Mouse (Mus musculus) cerebellum, adult 2 months (tissue): Measurements from ENCODE around the gene Serpina3j.

Experiments
- CTCF ChIP-seq: fragments of 200-500 bp; IDR thresholded peaks from 2 replicates; pipeline ENCODE4 v1.5.1; 2011; ENCODE audit warnings: low read depth, mild to moderate bottlenecking, control low read depth, low read length, moderate library complexity, borderline replicate concordance; ENCODE audit not compliant: insufficient read depth
- POLR2A ChIP-seq: fragments of 200-500 bp; IDR thresholded peaks from 2 replicates; pipeline ENCODE4 v1.6.1; 2011; ENCODE audit warnings: low read length, control low read depth, borderline replicate concordance; ENCODE audit not compliant: insufficient read depth

DNA sequence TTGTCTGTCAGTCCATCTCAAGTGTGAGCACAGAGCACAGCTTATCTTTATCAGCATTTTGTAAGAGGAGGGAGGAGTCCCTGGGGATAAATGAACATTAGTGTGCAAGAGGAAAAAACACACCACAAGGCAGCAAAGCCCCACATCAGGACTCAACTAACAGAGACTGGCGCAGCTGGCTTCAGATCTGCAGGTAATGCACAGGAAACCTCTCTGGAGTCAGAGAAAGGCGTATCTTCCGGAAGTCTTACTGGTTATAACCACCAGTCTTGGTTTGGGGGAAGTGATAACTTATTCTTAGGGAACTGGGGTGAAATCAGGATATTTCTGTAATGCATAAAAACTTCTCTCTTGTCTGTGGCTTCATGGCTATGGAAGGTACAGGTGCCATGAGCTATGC, 41.7 kb downstream of the Serpina3j start:
- TF ChIP-seq CTCF: no peak
- TF ChIP-seq POLR2A: no peak
